Mouse (Mus musculus): ENCODE data around the gene Cercam. TPM values are rescaled to one million over a fixed set of nuclear protein-coding genes. Genes with fewer than 3 reads are reported as not detected.
"Not testable (repeated sequence)": the region's sequence is repeated elsewhere in the genome, so short reads cannot be mapped to it uniquely, and the experiment has no call there.

Cercam gene
- total RNA-seq, 2 experiments from 2014 or later = 13.0 to 13.9 TPM

GRCm38 (mm10) chr2:29852957-29853485, 15.9 kb upstream of the Cercam start:
- intact Hi-C loops (cut with DNase I) = no loop called here

GRCm38 (mm10) chr2:29853736-29854135, 15.2 kb upstream of the Cercam start:
- intact Hi-C loops (cut with DNase I) = no loop called here
- no peak for DNase-seq

More at GRCm38 (mm10) chr2:29852957-29853485, 15.9 kb upstream of the Cercam start:
- no peak for DNase-seq

GRCm38 (mm10) chr2:29855585-29856210, 13.3 kb upstream of the Cercam start:
- intact Hi-C loops (cut with DNase I) = no loop called here
- no peak for DNase-seq

GRCm38 (mm10) chr2:29856451-29857260, 12.3 kb upstream of the Cercam start:
- intact Hi-C loops (cut with DNase I) = no loop called here
- DNase-seq = no peak

DNA sequence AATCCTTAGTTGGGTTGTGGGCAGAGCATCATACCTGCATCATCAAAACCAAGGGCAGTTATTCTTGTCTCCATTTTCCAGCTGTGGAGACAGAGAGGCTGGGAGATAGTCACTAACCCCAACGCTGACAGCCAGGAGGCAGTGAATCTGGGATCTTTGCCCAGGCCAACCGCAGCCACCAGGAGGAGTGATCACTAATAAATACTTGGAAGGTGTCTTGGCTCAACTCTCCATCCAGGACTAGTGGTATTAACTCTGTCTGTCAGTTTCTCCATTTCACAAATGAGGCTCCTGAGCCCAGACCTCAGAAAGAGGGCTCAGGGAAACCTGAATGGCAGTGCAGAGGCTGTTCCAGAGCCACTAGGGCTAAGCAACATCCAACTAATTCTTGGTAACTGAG, 11.6 kb upstream of the Cercam start:
- no peak for DNase-seq
- intact Hi-C loops (cut with DNase I) = no loop called here

DNA sequence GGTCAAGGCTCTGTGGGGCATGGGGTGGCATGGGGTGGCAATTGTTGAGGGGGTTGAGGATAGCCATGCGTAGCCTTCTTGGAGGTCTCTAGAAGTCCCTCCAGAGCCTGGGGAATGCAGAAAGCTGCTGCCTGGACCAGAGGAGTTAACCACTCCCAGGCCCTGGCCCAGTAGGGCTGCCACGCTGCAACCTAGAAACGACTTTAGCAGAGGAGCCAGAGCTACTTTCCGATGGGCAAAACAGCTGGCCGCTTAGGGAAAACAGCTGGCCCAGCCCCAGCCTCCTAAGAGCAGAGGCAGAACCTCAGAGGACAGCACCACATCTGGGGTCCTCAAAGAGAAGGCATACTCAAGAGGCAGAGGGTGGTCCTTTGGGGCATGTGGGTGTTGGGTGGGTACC, 11.0 kb upstream of the Cercam start:
- intact Hi-C loops (cut with DNase I) = loop anchor here (2.0 kb wide), 1 partner anchor 93 kb away; no protein-coding TSS in a partner anchor
- no peak for DNase-seq

GRCm38 (mm10) chr2:29858748-29859473, 10.1 kb upstream of the Cercam start:
- intact Hi-C loops (cut with DNase I) = loop anchor here (1.0 to 2.0 kb wide), 2 partner anchors 42 to 94 kb away; no protein-coding TSS in a partner anchor
- peak; percentile 38 to 67 for DNase-seq

DNA sequence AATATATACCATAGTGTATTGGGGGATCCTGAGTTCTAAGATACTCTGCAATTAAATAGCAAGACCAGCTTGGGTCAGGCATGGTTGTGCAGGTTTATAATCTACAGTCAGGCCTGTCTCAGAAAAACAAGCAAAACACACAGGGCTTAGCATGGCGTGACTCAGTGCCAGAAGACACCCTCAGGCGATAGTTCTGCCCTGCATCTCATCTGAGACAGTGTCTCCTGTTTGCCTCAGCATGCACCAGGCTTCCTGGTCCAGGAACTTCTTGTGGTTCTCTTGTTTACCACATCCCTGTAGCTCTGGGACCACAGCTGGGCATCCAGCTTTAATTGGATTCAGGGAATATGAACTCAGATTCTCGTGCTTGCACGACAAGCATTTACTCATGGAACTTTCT, 3.8 kb upstream of the Cercam start:
- DNase-seq = no peak
- intact Hi-C loops (cut with DNase I) = no loop called here

DNA sequence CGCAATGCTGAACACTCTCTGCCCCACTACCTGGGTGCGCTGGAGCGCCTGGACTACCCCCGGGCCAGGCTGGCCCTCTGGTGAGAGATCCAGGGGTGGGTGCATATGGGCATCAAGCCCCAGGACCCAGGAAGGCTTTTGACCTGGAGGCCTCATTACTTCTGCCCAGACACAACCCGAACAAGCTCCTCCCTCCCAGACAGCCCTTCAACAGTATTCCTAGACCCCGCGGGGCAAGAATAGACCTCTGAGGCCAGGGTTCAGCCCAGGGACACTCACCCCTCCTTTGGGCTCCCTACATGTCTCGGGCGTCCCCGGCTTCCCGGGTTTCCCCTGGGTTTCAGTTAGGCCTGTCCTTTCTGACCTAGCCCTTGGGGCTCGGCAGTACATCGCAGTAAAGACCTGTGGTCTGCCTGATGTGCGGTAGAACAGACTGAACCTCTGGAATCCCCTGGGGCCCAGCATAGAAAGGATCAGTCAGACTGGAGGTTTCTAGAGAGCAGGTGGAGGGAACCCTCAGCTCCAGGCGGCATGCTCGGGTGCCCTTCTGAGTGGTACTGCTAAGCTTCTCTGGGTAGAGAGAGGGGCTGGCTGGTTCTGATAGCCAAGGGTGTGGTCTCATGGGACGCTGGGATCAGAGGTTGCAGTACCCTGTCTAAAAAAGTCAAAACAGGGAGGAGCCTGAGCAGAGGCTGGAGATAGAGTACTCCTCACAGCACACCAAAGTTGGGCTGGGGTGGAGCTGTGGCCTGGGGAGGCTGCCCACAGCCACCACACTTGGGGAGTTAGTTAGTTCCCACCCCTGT, 885 bp downstream of the Cercam start:
- DNase-seq = peak; percentile 42 to 45
- intact Hi-C loops (cut with DNase I) = no loop called here

DNA sequence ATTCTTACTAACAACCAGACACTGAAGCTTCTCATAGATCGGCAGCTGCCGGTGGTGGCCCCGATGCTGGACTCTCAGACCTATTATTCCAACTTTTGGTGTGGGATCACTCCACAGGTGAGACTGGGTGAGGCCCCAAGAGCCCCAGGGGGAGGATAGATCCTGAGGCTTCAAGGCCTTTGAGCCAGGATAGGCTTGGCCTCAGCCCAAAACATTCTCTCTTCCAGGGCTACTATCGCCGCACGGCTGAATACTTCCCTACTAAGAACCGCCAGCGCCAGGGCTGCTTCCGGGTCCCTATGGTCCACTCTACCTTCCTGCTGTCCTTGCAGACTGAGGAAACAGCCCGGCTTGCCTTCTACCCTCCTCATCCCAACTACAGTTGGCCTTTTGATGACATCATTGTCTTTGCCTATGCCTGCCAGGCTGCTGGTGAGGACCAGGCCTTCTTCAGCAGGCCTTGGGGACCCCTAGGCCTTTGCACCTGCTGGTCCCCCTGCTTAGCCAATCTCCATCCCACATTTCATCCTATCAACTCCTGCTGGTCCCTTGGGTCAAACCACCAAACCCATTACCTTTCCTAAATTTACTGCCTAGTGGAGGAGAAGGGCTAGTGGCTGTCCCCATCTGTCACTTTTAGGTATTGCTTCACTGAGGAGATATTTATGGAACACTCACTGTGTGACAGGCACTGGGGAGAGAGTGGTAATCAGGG, 3.8 kb downstream of the Cercam start:
- intact Hi-C loops (cut with DNase I) = no loop called here
- no peak for DNase-seq

DNA sequence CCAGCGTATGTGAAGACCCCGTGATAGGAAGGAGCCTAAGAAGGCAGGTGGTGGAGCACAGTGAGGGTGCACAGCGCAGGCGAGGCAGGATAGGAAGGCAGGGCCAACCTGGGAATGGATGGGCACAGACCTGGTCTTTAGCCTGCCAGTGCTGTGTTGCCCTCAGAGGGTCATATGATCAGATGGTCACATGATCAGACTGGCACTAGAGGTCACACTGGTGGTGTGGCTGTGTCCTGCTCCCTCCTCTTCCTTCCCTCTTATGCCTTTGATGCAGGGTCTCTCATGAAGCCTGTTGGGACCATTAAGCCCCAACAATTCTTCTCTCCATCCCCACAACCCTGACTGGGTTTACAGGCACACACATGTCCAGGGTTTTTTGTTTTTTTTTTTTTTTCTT, 4.8 kb downstream of the Cercam start:
- intact Hi-C loops (cut with DNase I) = no loop called here

GRCm38 (mm10) chr2:29878061-29878460, 9.1 kb downstream of the Cercam start:
- intact Hi-C loops (cut with DNase I) = no loop called here

More for the DNA sequence above, 4.8 kb downstream of the Cercam start:
- DNase-seq = no peak

DNA sequence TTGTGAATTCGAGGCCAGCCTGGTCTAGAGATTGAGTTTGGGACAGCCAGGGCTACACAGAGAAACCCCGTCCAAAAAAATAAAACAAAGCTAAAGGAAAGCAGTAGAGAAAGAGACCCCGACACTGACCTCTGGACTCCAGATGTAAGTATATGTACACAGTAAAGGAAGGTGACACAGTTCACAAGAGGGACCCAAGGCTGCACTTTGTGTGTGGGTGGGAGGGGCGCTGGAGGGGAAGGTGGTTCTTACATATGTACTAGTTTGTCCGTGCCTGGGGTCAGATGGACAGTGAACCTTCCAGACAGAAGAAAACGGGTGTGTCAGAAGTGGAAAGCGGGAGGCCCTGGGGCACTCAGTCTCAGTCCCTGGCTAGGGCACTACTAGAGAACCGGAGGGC, 10.2 kb downstream of the Cercam start:
- intact Hi-C loops (cut with DNase I) = no loop called here
- DNase-seq = no peak

More at GRCm38 (mm10) chr2:29878061-29878460, 9.1 kb downstream of the Cercam start:
- no peak for DNase-seq

- DNase-seq = peak; percentile 34 to 46
- intact Hi-C loops (cut with DNase I) = no loop called here
Observed at GRCm38 (mm10) chr2:29879964-29880830, 11.2 kb downstream of the Cercam start.

- DNase-seq; intact Hi-C loops (cut with DNase I): not testable (repeated sequence)
Observed at GRCm38 (mm10) chr2:29886659-29887292, 17.8 kb downstream of the Cercam start.

DNA sequence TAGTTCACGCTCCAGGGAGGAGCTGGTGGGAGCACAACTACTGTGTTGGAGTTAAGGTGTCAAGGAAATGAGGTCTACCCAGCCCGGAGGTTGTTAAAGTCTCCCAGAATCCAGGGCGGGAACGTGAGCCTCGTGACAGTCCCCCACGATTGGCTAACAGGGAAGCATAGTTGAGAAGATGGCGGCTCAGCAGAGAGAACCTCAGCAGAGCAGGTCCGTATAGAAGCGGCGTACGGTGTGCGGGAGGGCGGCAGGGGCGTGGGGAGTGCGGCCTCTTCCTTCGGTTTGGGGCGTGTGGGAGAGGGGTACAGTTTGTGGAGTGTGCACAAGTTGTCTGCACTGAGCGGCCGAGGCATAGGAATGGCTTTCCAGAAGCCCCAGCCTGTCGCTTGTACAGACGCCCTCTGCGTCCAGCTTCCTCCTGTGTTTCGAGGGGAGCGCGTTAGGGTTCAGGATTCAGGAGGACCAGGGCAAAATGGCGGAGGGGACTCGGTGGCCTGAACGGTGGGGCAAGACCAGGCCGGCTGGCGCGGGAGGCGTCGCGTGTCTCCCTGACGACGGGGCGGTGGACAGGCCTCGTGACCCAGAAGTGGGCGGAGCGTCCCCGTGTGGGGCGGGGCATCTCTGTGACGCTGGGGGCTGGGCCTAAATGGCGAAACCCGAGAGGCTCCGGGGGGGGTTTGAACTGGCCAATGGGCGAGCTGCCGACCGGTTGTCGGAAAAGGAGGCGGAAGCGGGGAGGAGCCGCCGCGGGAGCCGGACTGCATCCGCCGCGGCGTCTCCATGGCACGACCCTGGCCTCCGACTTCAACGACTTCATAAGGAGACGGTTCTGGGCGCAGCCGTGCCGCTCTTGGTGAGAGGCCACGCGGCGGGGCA, 20.3 kb downstream of the Cercam start, which contains the start of gene Odf2:
Odf2 (plus strand) TSS at position 156 of the 879 bp plus-strand sequence.
- peak; percentile 100 for DNase-seq
- intact Hi-C loops (cut with DNase I) = no loop called here

Measured in heart, postnatal 10 days (tissue).